Mouse (Mus musculus) embryo, embryonic 10.5 days (tissue): Measurements from ENCODE around the gene D630023F18Rik.

Experiments
- DNase-seq: peaks from one replicate; pipeline ENCODE4 v3.0.0-alpha.2; 2015; ENCODE audit warnings: low spot score

The D630023F18Rik gene

GRCm38 (mm10) chr1:65109756-65110435, 13.1 kb downstream of the D630023F18Rik start:
- DNase-seq = no peak

GRCm38 (mm10) chr1:65109196-65109595, 13.8 kb downstream of the D630023F18Rik start:
- DNase-seq = no peak

GRCm38 (mm10) chr1:65107654-65108279, 15.2 kb downstream of the D630023F18Rik start:
- no peak for DNase-seq

GRCm38 (mm10) chr1:65103273-65103672, 19.7 kb downstream of the D630023F18Rik start, which contains the start of gene Cryga:
TSS of gene Cryga (minus strand) at chr1:65103373.
- no peak for DNase-seq

- no peak for DNase-seq
Observed at GRCm38 (mm10) chr1:65096953-65097352, 26.1 kb downstream of the D630023F18Rik start.

GRCm38 (mm10) chr1:65091566-65091965, 31.4 kb downstream of the D630023F18Rik start:
- DNase-seq = no peak

- DNase-seq = no peak
Observed at GRCm38 (mm10) chr1:65090370-65090769, 32.6 kb downstream of the D630023F18Rik start.

- no peak for DNase-seq
Observed at GRCm38 (mm10) chr1:65088567-65089356, 34.3 kb downstream of the D630023F18Rik start.

- DNase-seq = peak; percentile 6
Observed at GRCm38 (mm10) chr1:65082188-65082587, 40.8 kb downstream of the D630023F18Rik start, which contains the start of gene Crygb. TSS of gene Crygb (minus strand) at chr1:65082288.

- DNase-seq = peak; percentile 13
Observed at GRCm38 (mm10) chr1:65075607-65076006, 47.4 kb downstream of the D630023F18Rik start.

GRCm38 (mm10) chr1:65073589-65073988, 49.4 kb downstream of the D630023F18Rik start, which contains the start of gene Crygc:
TSS of gene Crygc (minus strand) at chr1:65073689.
- no peak for DNase-seq

- DNase-seq = no peak
Observed at GRCm38 (mm10) chr1:65067842-65068241, 55.2 kb downstream of the D630023F18Rik start.

GRCm38 (mm10) chr1:65064201-65064600, 58.8 kb downstream of the D630023F18Rik start:
- DNase-seq = no peak

GRCm38 (mm10) chr1:65063352-65063751, 59.7 kb downstream of the D630023F18Rik start, which contains the start of gene Crygd:
TSS of gene Crygd (minus strand) at chr1:65063452.
- DNase-seq = no peak
